In the genomic region with DNA sequence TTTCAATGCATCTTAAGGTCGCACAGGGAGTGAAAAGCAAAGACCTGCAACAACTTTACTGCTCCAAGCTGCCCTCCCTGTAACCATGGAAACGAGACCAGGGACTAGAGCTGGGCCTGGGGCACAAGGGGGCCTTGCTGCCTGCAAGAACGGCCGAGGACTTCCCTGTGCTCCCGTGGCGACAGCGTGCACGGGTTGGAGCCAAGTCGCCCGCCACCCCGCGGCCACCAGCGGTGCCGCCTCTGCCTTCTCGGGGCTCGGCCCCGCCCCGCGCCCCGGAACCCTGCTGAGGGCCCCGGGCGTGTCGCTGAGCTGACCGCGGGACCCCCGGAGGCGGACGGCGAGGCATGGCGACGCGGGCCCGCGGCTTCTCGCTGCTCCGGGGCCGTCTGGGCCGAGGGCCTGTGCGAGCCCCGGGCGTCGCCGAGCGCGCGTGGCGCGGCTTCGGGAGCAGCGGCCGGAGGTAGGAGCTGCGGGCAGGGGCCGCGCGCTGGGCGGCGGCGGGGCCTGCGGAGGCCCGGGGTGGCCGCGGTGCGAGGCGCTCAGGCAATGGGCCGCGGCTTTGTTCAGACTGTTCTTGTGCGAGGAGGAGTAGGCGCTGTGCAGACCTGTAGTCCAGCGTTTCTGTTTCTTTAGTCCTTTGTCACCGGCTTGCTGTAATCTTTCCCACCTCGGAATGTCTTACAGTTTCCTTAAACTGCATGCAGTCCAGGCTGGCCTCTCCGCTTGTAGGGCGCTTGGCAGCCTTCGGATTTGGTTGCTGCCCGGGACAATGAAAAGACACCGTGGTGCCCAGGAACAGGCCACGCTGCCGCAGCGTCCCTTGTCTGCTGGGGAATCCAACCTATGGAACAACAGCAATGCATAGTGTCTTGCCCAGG, we compare ENCODE assay signal across 8 mouse cellular contexts. TPM values are rescaled to one million over a fixed set of nuclear protein-coding genes. Genes with fewer than 3 reads are reported as not detected.
DNase-seq lines count a peak whose midpoint lies in the region; ATAC-seq lines count a peak whose summit lies in the region.

A gene (plus strand): TSS at position 147 of the 881 bp plus-strand sequence.

- peak within 1 kb of the TSS; percentile 75 for H3K4me3 ChIP-seq in hindbrain, embryonic 13.5 days

- H3K36me3 ChIP-seq in hindbrain, embryonic 13.5 days = peaks cover 5% of the 10 kb centered on the region; the same call in 1 of the 2 replicates

- peak; percentile 95 for DNase-seq in R1 (ENCODE audit: low read depth, low spot score)
- DNase-seq in cerebellum, postnatal 25 days = peak; percentile 75 to 81
- peak; percentile 51 to 66 for DNase-seq in frontal cortex, postnatal 25 days (ENCODE audit: low spot score in 2 of 2)
- peak; percentile 70 to 74 for DNase-seq in layer of hippocampus, postnatal 36 days
- DNase-seq in lung, postnatal 36 days = peak; percentile 87
- DNase-seq in retina, embryonic 14.5 days (ENCODE audit: low spot score) = peak; percentile 91
- DNase-seq in thymus, postnatal 36 days = peak; percentile 81 to 82

- H3K9me3 ChIP-seq in hindbrain, embryonic 13.5 days = no peaks in the 10 kb centered on the region

- under 1% methylated on average over 72 of the region's 79 CpGs for WGBS in hindbrain, embryonic 13.5 days

- H3K27ac ChIP-seq in hindbrain, embryonic 13.5 days = peak within 1 kb of the TSS; percentile 99

- peaks cover 17% of the 10 kb centered on the region for H3K4me1 ChIP-seq in hindbrain, embryonic 13.5 days (replicated peaks)

- H3K4me2 ChIP-seq in hindbrain, embryonic 13.5 days = peak within 1 kb of the TSS; percentile 54

- H3K27me3 ChIP-seq in hindbrain, embryonic 13.5 days = no peaks in the 10 kb centered on the region

- peak; percentile 98 for ATAC-seq in hindbrain, embryonic 13.5 days (ENCODE audit: low FRiP score)

- peak within 1 kb of the TSS; percentile 99 for H3K9ac ChIP-seq in hindbrain, embryonic 13.5 days

RNA-seq across cellular contexts. Expression of the gene that starts here (rescaled TPM):
- 77.7 and 87.5 TPM in 2 replicates for polyA plus RNA-seq in hindbrain, embryonic 13.5 days (2015; fragmentation: Nextera tagmentation; extraction: Ambion mirVana)
- total RNA-seq in layer of hippocampus, postnatal 36 days (2021) = 10 to 100 TPM; 18.8 to 21.8 TPM

Comparison
In these comparisons a context has a peak if more than half of its experiments do, and no peak if none do; other contexts are left out.
1. Peak in every context shown above with its lines: DNase-seq, ATAC-seq, H3K4me3 ChIP-seq and H3K27ac ChIP-seq.